10 mouse cellular contexts compared by ENCODE assay signal in the genomic region with DNA sequence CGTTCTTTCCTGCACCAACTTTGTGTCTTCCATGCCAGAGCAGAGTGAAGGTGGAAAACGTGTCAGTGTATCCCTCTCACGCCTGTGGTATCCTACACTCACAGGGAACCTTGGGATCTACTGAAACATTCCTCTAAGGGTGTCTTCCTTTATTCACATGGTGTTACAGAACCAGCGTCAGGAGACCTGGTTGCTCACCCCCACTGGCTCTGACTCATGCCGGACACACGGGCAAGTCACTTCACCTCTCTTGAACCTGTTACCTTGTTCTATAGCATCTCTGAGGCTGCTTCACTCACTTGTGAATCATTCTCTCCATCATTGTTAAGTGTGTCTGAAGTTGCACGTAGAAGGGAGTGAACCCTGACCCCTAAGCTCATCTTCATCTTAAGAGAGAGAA. TPM values are rescaled to one million over a fixed set of nuclear protein-coding genes. Genes with fewer than 3 reads are reported as not detected.
DNase-seq lines count a peak whose midpoint lies in the region; ATAC-seq and TF ChIP-seq lines count a peak whose summit lies in the region.
"Had no signal": no experiment of that assay in that cellular context is flagged by ENCODE, and none has a peak within 500 bp of the region (broad histone marks: within the 10 kb centered on the region; RNA-seq: fewer than 3 reads in every experiment).

No protein-coding gene starts in this region.

- DNase-seq in layer of hippocampus, adult 2 months (ENCODE audit: low spot score in 2 of 2) = no peak
- no peak for DNase-seq in layer of hippocampus, postnatal 25 days (ENCODE audit: extremely low spot score in 1 of 2, low spot score in 1 of 2)
- peak; percentile 29 for DNase-seq in thymus, postnatal 4 days
- DNase-seq in thymus, postnatal 36 days = no peak
- no peak for DNase-seq in stomach, postnatal 0 days (ENCODE audit: low spot score)
- DNase-seq in frontal cortex, adult 2 months (ENCODE audit: extremely low spot score in 1 of 2, low spot score in 1 of 2) = no peak
- no peak for DNase-seq in urinary bladder, postnatal 10 days (ENCODE audit: low spot score)

- H3K27ac ChIP-seq in layer of hippocampus, adult 2 months = peak overlapping the region; percentile 87
- peak overlapping the region; percentile 76 for H3K27ac ChIP-seq in hindbrain, embryonic 15.5 days (replicated peaks)
- no peak overlapping the region for H3K27ac ChIP-seq in stomach, postnatal 0 days (replicated peaks)

- no peak for TF ChIP-seq EP300 in stomach, postnatal 0 days (optimal IDR thresholded peaks at IDR 0.05)

- WGBS in hindbrain, embryonic 15.5 days = 80% methylated on average over 7 of the region's 7 CpGs
- 81% methylated on average over 7 of the region's 7 CpGs for WGBS in stomach, postnatal 0 days

- no peak overlapping the region for H3K9ac ChIP-seq in hindbrain, embryonic 15.5 days
- no peak overlapping the region for H3K9ac ChIP-seq in stomach, postnatal 0 days (ENCODE audit: low read length)

- no peak for ATAC-seq in hindbrain, embryonic 15.5 days (ENCODE audit: low FRiP score, low read depth)
- ATAC-seq in stomach, postnatal 0 days (ENCODE audit: low FRiP score, low TSS enrichment) = peak; percentile 11; the same call in 1 of the 2 replicates

- H3K4me2 ChIP-seq in hindbrain, embryonic 15.5 days = no peak overlapping the region
- H3K4me2 ChIP-seq in stomach, postnatal 0 days (replicated peaks; ENCODE audit: low read depth) = no peak overlapping the region

- H3K4me3 ChIP-seq in layer of hippocampus, adult 2 months = no peak overlapping the region
- no peak overlapping the region for H3K4me3 ChIP-seq in hindbrain, embryonic 15.5 days
- H3K4me3 ChIP-seq in stomach, postnatal 0 days (ENCODE audit: low read depth, low read length) = no peak overlapping the region

- no peaks in the 10 kb centered on the region for H3K27me3 ChIP-seq in hindbrain, embryonic 15.5 days
- no peaks in the 10 kb centered on the region for H3K27me3 ChIP-seq in stomach, postnatal 0 days (ENCODE audit: control insufficient read depth, insufficient read depth, low read length)

- TF ChIP-seq CTCF in layer of hippocampus, adult 2 months (conservative IDR thresholded peaks at IDR 0.05) = no peak
- TF ChIP-seq CTCF in stomach, postnatal 0 days (IDR thresholded peaks at IDR 0.05; ENCODE audit: low read depth) = no peak

- H3K4me1 ChIP-seq in hindbrain, embryonic 15.5 days (replicated peaks) = peaks cover 22% of the 10 kb centered on the region
- H3K4me1 ChIP-seq in stomach, postnatal 0 days (replicated peaks; ENCODE audit: control insufficient read depth, insufficient read depth) = no peaks in the 10 kb centered on the region

- peaks cover 21% of the 10 kb centered on the region; the same call in 1 of the 2 replicates for H3K36me3 ChIP-seq in hindbrain, embryonic 15.5 days
- H3K36me3 ChIP-seq in stomach, postnatal 0 days (ENCODE audit: control insufficient read depth, insufficient read depth, low read length) = peaks cover 16% of the 10 kb centered on the region

- H3K9me3 ChIP-seq in hindbrain, embryonic 15.5 days = no peaks in the 10 kb centered on the region
- no peaks in the 10 kb centered on the region for H3K9me3 ChIP-seq in stomach, postnatal 0 days (ENCODE audit: control insufficient read depth, low read length)

RNA-seq across cellular contexts. Expression of a gene that starts 24.0 kb away (rescaled TPM):
- total RNA-seq in layer of hippocampus, adult 2 months (2021) = 10 to 100 TPM; 18.6 to 26.3 TPM
- 10 to 100 TPM; 20.0 to 20.7 TPM for total RNA-seq in layer of hippocampus, postnatal 25 days (2021)
- 20.1 and 23.0 TPM in 2 replicates for polyA plus RNA-seq in hindbrain, embryonic 15.5 days (2015; fragmentation: Nextera tagmentation; extraction: Ambion mirVana)
- polyA plus RNA-seq in stomach, postnatal 0 days (2015; fragmentation: Nextera tagmentation; extraction: Ambion mirVana) = 0.16 and 0.28 TPM in 2 replicates
- 31.3 and 42.4 TPM in 2 replicates for polyA plus RNA-seq in frontal cortex, adult 2 months (2012; rRNA removed)
- total RNA-seq: gastrocnemius, adult 8-10 months; heart, postnatal 4 days had no signal

RNA-seq across cellular contexts. Expression of a gene that starts 28.9 kb away (rescaled TPM):
- total RNA-seq in layer of hippocampus, adult 2 months (2021) = under 1 TPM; 0.22 to 0.79 TPM
- total RNA-seq in layer of hippocampus, postnatal 25 days (2021) = under 1 TPM; 0.26 to 0.37 TPM
- 1.9 and 2.7 TPM in 2 replicates for polyA plus RNA-seq in hindbrain, embryonic 15.5 days (2015; fragmentation: Nextera tagmentation; extraction: Ambion mirVana)
- polyA plus RNA-seq in stomach, postnatal 0 days (2015; fragmentation: Nextera tagmentation; extraction: Ambion mirVana) = 1.4 and 1.8 TPM in 2 replicates
- 0.34 and 0.46 TPM in 2 replicates for polyA plus RNA-seq in frontal cortex, adult 2 months (2012; rRNA removed)
- total RNA-seq: gastrocnemius, adult 8-10 months had no signal

Comparison
In these comparisons a context has a peak if more than half of its experiments do, and no peak if none do; other contexts are left out.
1. RNA of a gene that starts 24.0 kb away (polyA plus RNA-seq): 31.3 to 42.4 TPM in frontal cortex, adult 2 months and 20.1 to 23.0 TPM in hindbrain, embryonic 15.5 days; 0.16 to 0.28 TPM in stomach, postnatal 0 days; every median in the first group is over 10 times any median in the second.